Mouse (Mus musculus) liver, adult 10 weeks (tissue): ENCODE data around the gene L2hgdh. TPM values are rescaled to one million over a fixed set of nuclear protein-coding genes. Genes with fewer than 3 reads are reported as not detected.

ENCODE experiments used
- polyA plus RNA-seq: library from polyadenylated mRNA; stranded (reverse); fragments of 350-450 nt; fragmentation: Illumina TruSeq; extraction: RNeasy Lipid Tissue Mini Kit (QIAGEN cat#74804); gene quantifications from one replicate; pipeline ENCODE4 v1.2.3, GENCODE M21; 2014; ENCODE audit warnings: low read depth, low replicate concordance

Gene L2hgdh
- 45.6 TPM for polyA plus RNA-seq

DNA sequence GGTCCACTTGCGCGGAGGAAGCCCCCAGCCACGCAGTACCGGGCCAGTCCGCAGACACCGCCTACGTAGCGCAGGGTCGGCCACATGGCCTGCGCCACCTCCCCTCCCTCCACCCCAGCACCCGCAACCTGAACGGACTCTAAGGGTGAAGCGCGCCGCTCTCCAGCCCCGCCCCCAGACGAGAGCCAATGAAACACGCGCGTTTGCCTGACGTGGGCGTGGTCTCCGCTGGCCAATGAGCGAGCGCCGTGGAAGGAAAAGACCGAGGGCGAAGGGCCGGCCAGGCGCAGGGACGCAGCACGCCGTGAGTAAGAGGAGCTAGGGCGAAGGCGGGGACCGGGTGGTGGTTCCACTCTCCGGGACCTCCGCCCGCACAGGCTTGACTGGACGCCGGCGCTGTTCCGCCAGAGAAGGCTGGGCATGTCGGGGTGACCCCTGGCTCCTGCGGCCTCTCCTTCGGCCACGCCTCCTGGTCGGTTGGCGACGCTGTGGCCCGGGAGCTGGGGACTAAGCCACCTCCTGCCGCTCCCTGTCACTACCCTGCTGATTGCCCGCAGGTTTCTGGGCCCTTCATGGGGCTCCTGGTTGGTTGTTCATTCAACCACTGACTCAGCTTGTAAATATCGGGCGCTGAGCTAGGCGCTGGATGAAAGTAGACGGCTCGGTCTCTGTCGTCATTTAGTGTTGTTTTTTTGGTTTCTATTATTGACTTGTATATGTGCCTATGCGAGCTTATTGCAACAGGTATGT is at the start of gene L2hgdh, which contains the start of gene Atp5s:
L2hgdh (minus strand) TSS at position 163 of the 750 bp plus-strand sequence.
Atp5s (plus strand) TSS at position 240 of the 750 bp plus-strand sequence.

DNA sequence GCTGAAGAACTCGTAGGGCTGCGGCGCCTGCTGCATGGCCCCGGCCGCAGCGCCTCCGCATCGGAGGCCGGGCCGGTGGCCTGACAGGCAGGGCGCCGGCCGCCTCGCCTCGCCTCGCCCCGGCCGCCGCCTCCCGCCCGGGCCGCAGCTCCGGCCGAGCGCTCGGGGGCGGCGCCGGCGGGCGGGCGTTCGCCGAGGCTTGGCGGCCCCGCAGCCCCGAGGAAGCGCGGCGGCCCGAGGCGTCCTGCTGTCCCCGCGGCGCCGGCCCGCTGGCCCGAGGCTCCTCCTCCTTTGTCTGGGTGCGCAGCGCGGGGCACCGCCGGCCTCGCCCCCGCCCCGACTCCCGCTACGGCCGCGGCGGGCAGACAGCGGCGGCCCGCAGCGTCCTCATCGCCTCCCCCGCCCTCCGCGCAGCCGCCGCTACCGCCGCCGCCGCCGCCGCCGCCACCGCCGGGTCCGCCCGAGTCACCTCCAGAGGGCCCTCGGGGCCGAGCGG is 43.1 kb downstream of the L2hgdh start, which contains the start of gene Sos2:
Sos2 (minus strand) TSS at position 287 of the 496 bp plus-strand sequence.

Other genes starting within 250 kb of the L2hgdh start
- gene Vcpkmt, start 141.8 kb downstream of the L2hgdh start, polyA plus RNA-seq = 5.8 TPM
- 18.7 TPM for gene Sos2, start 43.0 kb downstream of the L2hgdh start, polyA plus RNA-seq
- gene Atp5s, start 77 bp upstream of the L2hgdh start, polyA plus RNA-seq = 14.4 TPM
- gene Cdkl1, start 66.4 kb upstream of the L2hgdh start, polyA plus RNA-seq = 0.45 TPM
- gene Atl1, start 167.7 kb upstream of the L2hgdh start, polyA plus RNA-seq = 1.5 TPM
- gene Map4k5, start 168.3 kb upstream of the L2hgdh start, polyA plus RNA-seq = 20.3 TPM